Mouse (Mus musculus) bone marrow, adult 2 months (tissue): ENCODE measurements around the gene Fndc3b.

Source experiments
- CTCF ChIP-seq: fragments of 200-500 bp; IDR thresholded peaks from 2 replicates; pipeline ENCODE4 v1.5.1; 2011; ENCODE audit warnings: low read length, control low read depth; ENCODE audit not compliant: control insufficient read depth, insufficient read depth
- POLR2A ChIP-seq: fragments of 200-500 bp; IDR thresholded peaks from 2 replicates; pipeline ENCODE4 v1.6.1; 2011; ENCODE audit warnings: low read depth, mild to moderate bottlenecking, control low read depth, low read length, borderline replicate concordance; ENCODE audit not compliant: control insufficient read depth

DNA sequence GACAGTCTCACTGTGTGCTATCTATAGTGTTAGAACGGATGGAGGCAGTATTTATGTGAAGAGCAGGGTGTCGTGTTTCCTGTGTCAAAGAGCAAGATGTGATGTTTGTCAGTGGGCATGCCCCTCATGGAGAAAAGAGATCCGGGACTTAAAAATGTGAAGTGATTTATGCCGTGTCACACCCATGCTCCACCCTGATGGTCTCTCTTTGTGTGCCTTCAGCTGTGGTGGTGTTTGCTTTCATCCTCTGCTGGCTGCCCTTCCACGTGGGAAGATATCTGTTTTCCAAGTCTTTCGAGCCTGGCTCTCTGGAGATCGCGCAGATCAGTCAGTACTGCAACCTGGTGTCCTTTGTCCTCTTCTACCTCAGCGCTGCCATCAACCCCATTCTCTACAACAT, 336.7 kb downstream of the Fndc3b start:
- TF ChIP-seq CTCF (no peak), POLR2A (no peak)
